Mouse (Mus musculus): ENCODE data around the gene Syngr2. TPM values are rescaled to one million over a fixed set of nuclear protein-coding genes. Genes with fewer than 3 reads are reported as not detected.
A peak's percentile ranks its signal among the peaks of the same experiment; 100 is the strongest.

Gene Syngr2
- polyA plus RNA-seq, 1 experiment from 2014 or later: 107 TPM

GRCm38 (mm10) chr11:117780199-117780515, 29.3 kb upstream of the Syngr2 start:
- peak overlapping the region; percentile 46 for H3K4me3 ChIP-seq (replicated peaks; ENCODE audit: low read depth, low read length)
- peaks cover 36% of the 10 kb centered on the region for H3K4me1 ChIP-seq (replicated peaks; ENCODE audit: insufficient read depth, low read length)
- under 1% methylated on average over 17 of the region's 17 CpGs for WGBS
- H3K9ac ChIP-seq (ENCODE audit: low read depth, low read length): peak overlapping the region; percentile 68
- DNase-seq (ENCODE audit: low spot score) (no peak), ATAC-seq (replicated peaks; ENCODE audit: low FRiP score, low read depth) (no peak; the same call in 1 of the 2 replicates)
- H3K9me3 ChIP-seq (replicated peaks; ENCODE audit: low read length): no peaks in the 10 kb centered on the region
- H3K27ac ChIP-seq: peak overlapping the region; percentile 99
- H3K27me3 ChIP-seq (ENCODE audit: insufficient read depth, low read length): no peaks in the 10 kb centered on the region
- peak overlapping the region; percentile 97 for H3K4me2 ChIP-seq (ENCODE audit: low read length)
- peaks cover 21% of the 10 kb centered on the region for H3K36me3 ChIP-seq (ENCODE audit: insufficient read depth, low read length)
- no peak for TF ChIP-seq CTCF (IDR thresholded peaks at IDR 0.05; ENCODE audit: low read depth)

- Histone ChIP-seq H3K9me3 (replicated peaks; ENCODE audit: low read length) (no peaks in the 10 kb centered on the region), H3K4me2 (ENCODE audit: low read length) (peak overlapping the region; percentile 97), H3K4me1 (replicated peaks; ENCODE audit: insufficient read depth, low read length) (peaks cover 36% of the 10 kb centered on the region), H3K36me3 (ENCODE audit: insufficient read depth, low read length) (peaks cover 17% of the 10 kb centered on the region), H3K27me3 (ENCODE audit: insufficient read depth, low read length) (no peaks in the 10 kb centered on the region), H3K9ac (ENCODE audit: low read depth, low read length) (peak overlapping the region; percentile 68), H3K4me3 (replicated peaks; ENCODE audit: low read depth, low read length) (peak overlapping the region; percentile 46), H3K27ac (peak overlapping the region; percentile 99)
- DNase-seq (ENCODE audit: low spot score) (peak; percentile 95), ATAC-seq (replicated peaks; ENCODE audit: low FRiP score, low read depth) (peak; percentile 79)
- peak; percentile 30; the same call in 1 of the 2 replicates for TF ChIP-seq CTCF (IDR thresholded peaks at IDR 0.05; ENCODE audit: low read depth)
- WGBS: under 1% methylated on average over 19 of the region's 19 CpGs
Measured at GRCm38 (mm10) chr11:117780582-117781111, 28.8 kb upstream of the Syngr2 start.

DNA sequence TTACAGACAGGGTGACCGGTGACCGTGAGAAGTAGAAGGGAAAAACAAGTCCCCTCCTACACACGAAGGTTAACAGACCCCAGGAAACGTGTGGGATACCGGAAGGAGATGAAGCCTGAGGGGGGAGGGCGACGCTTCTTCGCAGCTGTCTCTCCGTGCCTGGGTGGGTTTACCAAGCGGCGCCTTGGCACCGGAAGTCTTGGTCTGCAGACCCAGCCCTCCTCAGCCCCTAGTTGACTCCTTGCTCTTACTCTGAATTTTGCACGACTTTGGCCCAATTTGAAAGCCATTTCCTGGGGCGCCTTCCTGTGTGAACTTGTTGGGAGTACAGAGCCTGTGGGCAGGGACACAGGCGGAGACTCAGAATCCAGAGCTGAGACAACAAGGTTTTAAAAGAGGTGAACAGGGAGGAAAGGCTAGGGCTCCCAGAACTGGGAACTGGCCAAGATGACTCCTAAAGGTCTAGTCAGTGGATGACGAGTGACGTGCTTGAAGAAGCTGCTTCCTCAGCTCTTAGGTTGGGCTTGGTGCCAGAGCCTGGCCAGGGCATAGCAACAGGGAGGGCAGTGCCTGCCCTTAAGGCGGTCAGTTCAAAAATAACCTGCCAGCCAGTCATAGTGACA, 28.2 kb upstream of the Syngr2 start:
- Histone ChIP-seq H3K36me3 (ENCODE audit: insufficient read depth, low read length) (peaks cover 11% of the 10 kb centered on the region; the same call in 1 of the 2 replicates), H3K4me1 (replicated peaks; ENCODE audit: insufficient read depth, low read length) (peaks cover 36% of the 10 kb centered on the region), H3K4me2 (ENCODE audit: low read length) (peak overlapping the region; percentile 97), H3K4me3 (replicated peaks; ENCODE audit: low read depth, low read length) (peak overlapping the region; percentile 46), H3K27ac (peak overlapping the region; percentile 99), H3K27me3 (ENCODE audit: insufficient read depth, low read length) (no peaks in the 10 kb centered on the region), H3K9ac (ENCODE audit: low read depth, low read length) (peak overlapping the region; percentile 52), H3K9me3 (replicated peaks; ENCODE audit: low read length) (no peaks in the 10 kb centered on the region)
- ATAC-seq (replicated peaks; ENCODE audit: low FRiP score, low read depth): peak; percentile 3; the same call in 1 of the 2 replicates
- 8% methylated on average over 18 of the region's 18 CpGs for WGBS
- no peak for TF ChIP-seq CTCF (IDR thresholded peaks at IDR 0.05; ENCODE audit: low read depth)
- DNase-seq (ENCODE audit: low spot score): peak; percentile 82

DNA sequence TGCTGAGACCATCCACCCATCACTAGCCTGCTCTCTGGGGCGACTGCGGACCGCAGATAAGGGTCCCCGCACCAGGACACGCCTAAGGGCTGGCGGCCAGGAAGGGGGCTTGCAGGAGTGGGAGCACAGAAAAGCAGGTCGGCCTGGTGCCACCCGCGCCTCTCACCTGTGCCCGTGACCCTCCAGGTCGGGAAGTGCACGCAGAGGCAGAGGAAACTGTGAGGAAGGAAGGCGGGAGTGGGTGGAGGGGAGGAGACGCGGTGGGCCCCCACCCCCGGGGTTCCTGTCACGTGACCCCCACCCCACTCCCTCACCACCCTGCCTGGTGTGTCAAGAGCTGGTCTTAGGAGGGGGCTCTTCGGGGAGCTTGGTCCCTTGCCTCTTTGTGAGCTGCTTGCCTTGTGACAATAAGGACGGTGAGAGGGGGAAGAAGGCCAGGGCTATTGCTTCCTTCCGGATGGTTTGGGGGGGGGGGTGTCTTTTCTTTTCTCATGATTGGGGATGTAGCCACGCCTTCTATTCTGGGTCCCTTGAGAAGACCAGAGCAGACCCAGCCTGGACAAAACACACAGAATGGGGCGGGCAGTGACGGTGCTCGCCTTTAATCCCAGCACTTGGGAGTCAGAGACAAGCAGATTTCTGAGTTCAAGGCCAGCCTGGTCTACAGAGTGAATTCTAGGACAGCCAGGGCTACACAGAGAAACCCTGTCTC, 27.3 kb upstream of the Syngr2 start, which contains the start of the genes Tmc8 and Tmc6:
Gene Tmc8, plus strand, starts transcription at position 84 of the 712 bp plus-strand sequence.
Gene Tmc6, minus strand, starts transcription at position 206 of the 712 bp plus-strand sequence.
- Histone ChIP-seq H3K9ac (ENCODE audit: low read depth, low read length) (peak within 1 kb of the TSS; percentile 52), H3K4me3 (replicated peaks; ENCODE audit: low read depth, low read length) (peak within 1 kb of the TSS; percentile 46), H3K36me3 (ENCODE audit: insufficient read depth, low read length) (peaks cover 8% of the 10 kb centered on the region; the same call in 1 of the 2 replicates), H3K9me3 (replicated peaks; ENCODE audit: low read length) (no peaks in the 10 kb centered on the region), H3K4me2 (ENCODE audit: low read length) (peak within 1 kb of the TSS; percentile 97), H3K4me1 (replicated peaks; ENCODE audit: insufficient read depth, low read length) (peaks cover 36% of the 10 kb centered on the region), H3K27ac (peak within 1 kb of the TSS; percentile 99), H3K27me3 (ENCODE audit: insufficient read depth, low read length) (no peaks in the 10 kb centered on the region)
- no peak for TF ChIP-seq CTCF (IDR thresholded peaks at IDR 0.05; ENCODE audit: low read depth)
- DNase-seq (ENCODE audit: low spot score) (no peak), ATAC-seq (replicated peaks; ENCODE audit: low FRiP score, low read depth) (no peak)
- WGBS: 40% methylated on average over 24 of the region's 24 CpGs

DNA sequence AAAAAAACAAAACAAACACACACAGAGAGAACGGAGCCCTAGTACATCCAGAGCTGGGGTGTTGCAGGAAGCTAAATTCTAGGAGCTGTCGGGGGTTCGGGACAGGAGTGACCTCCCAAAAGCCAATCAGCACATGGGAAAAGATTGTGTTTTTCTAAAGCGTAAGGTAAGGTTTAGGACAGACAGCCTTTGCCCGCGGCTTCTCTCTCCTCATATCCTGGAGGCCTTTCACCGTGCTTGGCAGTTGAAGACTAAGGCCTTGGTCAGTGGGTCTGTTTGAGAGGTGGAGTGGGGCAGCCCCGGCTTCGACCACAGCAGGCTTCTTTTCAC, 26.8 kb upstream of the Syngr2 start:
- Histone ChIP-seq H3K27me3 (ENCODE audit: insufficient read depth, low read length) (no peaks in the 10 kb centered on the region), H3K9ac (ENCODE audit: low read depth, low read length) (peak overlapping the region; percentile 52; the same call in 1 of the 2 replicates), H3K36me3 (ENCODE audit: insufficient read depth, low read length) (peaks cover 3% of the 10 kb centered on the region; the same call in 1 of the 2 replicates), H3K27ac (peak overlapping the region; percentile 99), H3K4me3 (replicated peaks; ENCODE audit: low read depth, low read length) (peak overlapping the region; percentile 26), H3K4me2 (ENCODE audit: low read length) (peak overlapping the region; percentile 97), H3K9me3 (replicated peaks; ENCODE audit: low read length) (no peaks in the 10 kb centered on the region), H3K4me1 (replicated peaks; ENCODE audit: insufficient read depth, low read length) (peaks cover 36% of the 10 kb centered on the region)
- DNase-seq (ENCODE audit: low spot score) (no peak), ATAC-seq (replicated peaks; ENCODE audit: low FRiP score, low read depth) (no peak)
- 51% methylated on average over 9 of the region's 9 CpGs for WGBS
- no peak for TF ChIP-seq CTCF (IDR thresholded peaks at IDR 0.05; ENCODE audit: low read depth)

GRCm38 (mm10) chr11:117783089-117783488, 26.4 kb upstream of the Syngr2 start:
- H3K4me2 ChIP-seq (ENCODE audit: low read length): peak overlapping the region; percentile 97
- peaks cover 36% of the 10 kb centered on the region for H3K4me1 ChIP-seq (replicated peaks; ENCODE audit: insufficient read depth, low read length)
- H3K9me3 ChIP-seq (replicated peaks; ENCODE audit: low read length): no peaks in the 10 kb centered on the region
- ATAC-seq (replicated peaks; ENCODE audit: low FRiP score, low read depth) (no peak), DNase-seq (ENCODE audit: low spot score) (peak; percentile 77)
- TF ChIP-seq CTCF (IDR thresholded peaks at IDR 0.05; ENCODE audit: low read depth): peak; percentile 56
- peak overlapping the region; percentile 26 for H3K4me3 ChIP-seq (replicated peaks; ENCODE audit: low read depth, low read length)
- H3K27me3 ChIP-seq (ENCODE audit: insufficient read depth, low read length): no peaks in the 10 kb centered on the region
- WGBS: 6% methylated on average over 31 of the region's 31 CpGs
- H3K27ac ChIP-seq: peak overlapping the region; percentile 99; the same call in 1 of the 2 replicates
- H3K9ac ChIP-seq (ENCODE audit: low read depth, low read length): peak overlapping the region; percentile 52; the same call in 1 of the 2 replicates
- no peaks in the 10 kb centered on the region for H3K36me3 ChIP-seq (ENCODE audit: insufficient read depth, low read length)
